Mouse (Mus musculus): ENCODE results near the gene Olfr1432.

DNA sequence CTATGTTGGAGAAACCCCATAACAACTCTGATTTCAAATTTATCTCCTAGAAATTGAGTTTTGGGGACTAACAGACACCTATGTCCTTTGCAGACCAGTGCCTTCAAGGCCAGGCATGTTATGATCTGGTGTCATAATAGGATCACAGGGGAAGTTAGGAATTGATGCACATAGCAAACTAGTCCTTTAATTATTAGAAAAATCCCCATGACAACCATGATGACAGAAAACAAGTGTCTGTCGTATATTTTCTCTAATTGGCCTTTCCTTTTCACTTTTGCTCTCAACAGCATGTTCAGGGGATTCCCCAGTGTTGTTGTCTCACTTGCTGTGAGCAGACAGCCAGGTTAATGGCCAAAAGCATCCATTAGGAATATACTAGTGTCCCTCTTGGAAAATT is 28.3 kb upstream of the Olfr1432 start, which contains the start of gene Olfr235:
- TF ChIP-seq CTCF (IDR thresholded peaks at IDR 0.05; ENCODE audit: borderline replicate concordance, extremely low read depth, insufficient read depth, insufficient read length) (no peak), POLR2A (IDR thresholded peaks at IDR 0.05; ENCODE audit: borderline replicate concordance, extremely low read depth, insufficient read depth, insufficient read length, poor library complexity, severe bottlenecking) (no peak)

Measured in brain, embryonic 14.5 days (tissue).